Mouse (Mus musculus): ENCODE measurements at regions not wholly inside any gene's neighbourhood (a gene's known extent, or its start where the extent isn't known, plus 50 kb on each side); places are given as distances from the start of the nearest gene placed in this dataset.
"Not testable (repeated sequence)": the region's sequence is repeated elsewhere in the genome, so short reads cannot be mapped to it uniquely, and the experiment has no call there.

GRCm38 (mm10) chr6:100424181-100424580 is 136.9 kb upstream of the Rybp start:
- no peak for DNase-seq

GRCm38 (mm10) chr6:100423636-100424035 is 136.4 kb upstream of the Rybp start:
- DNase-seq = no peak

GRCm38 (mm10) chr6:100422603-100423002 is 135.3 kb upstream of the Rybp start:
- no peak for DNase-seq

GRCm38 (mm10) chr6:100421706-100422578 is 134.7 kb upstream of the Rybp start:
- DNase-seq = no peak

- no peak for DNase-seq
Observed at GRCm38 (mm10) chr6:100420602-100421001, 133.3 kb upstream of the Rybp start.

- DNase-seq = no peak
Observed at GRCm38 (mm10) chr6:100419782-100420540, 132.7 kb upstream of the Rybp start.

DNA sequence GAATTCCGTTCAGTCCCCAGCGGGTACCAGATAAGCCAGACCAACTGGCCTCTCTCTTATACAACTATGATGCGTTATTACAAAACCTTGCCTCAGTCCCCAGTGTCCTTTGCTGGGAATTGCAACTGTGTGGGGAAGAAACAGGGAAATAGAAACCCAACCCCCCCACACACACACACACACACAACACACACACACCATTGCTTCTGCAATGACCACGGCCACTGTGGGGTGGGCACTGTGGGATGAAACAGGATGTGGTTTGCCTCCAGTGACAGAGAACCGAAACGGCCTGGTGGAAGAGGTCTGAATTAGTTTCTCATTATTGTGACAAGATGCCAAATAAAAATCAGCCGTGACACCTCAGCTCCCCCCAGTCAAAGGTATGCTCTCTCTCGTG is 128.8 kb upstream of the Rybp start:
- no peak for DNase-seq

DNA sequence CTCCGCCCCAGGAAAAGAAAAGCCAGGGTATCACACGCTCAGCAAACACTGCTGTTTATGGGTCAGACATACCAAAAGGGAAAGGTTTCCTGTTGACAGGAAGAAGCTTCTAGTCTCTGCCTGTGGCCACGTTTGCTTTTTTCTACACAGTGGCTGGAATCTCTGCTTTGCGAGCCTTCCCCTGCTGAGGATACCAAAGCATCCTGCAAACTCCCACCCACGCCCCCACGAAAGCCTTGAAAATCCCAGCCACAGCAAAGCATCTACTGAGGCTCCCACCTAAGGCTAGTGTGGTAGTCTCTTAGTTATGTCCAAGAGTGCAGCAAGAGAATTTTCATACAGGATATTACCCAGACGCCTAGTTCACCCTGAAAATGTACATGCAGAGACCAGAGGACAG is 128.2 kb upstream of the Rybp start:
- no peak for DNase-seq

DNA sequence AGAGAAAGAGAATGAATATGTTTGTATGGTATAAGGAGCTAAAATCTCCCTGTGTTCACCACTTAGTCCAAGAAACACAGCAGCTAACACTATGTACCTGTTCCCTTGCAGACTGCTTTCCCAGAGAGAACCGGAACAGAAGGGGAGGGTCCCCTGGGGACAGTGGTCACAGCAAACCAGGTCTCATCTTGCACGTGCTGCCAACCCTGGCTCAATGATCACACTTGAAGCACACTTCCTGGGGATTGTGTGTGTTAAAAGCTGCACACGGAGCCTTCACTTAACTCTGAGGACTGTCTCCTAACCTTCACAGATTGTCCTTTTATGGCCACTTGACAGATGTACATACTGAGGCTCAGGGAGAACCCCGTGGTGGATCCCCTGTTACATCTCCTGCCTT is 127.6 kb upstream of the Rybp start:
- no peak for DNase-seq

DNA sequence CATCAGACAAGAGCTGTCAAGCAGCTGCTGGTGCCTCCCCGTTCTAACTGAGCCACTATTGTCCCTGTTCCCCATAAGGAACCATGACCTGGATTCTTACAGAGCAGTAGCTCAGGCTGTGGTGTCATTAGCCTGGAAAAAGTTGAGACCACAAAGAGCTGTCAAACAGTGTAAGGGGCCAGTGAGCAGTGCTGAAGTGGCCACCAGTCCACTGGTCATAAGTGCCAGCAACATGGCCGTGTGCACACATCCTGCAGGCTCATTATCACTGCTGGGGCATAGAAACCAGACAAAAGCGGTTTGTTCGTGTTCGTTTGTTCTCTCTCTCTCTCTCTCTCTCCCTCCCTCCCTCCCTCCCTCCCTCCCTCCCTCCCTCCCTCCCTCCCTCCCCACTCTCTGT is 125.2 kb upstream of the Rybp start:
- DNase-seq = no peak

GRCm38 (mm10) chr6:100411968-100412367 is 124.7 kb upstream of the Rybp start:
- DNase-seq = no peak

DNA sequence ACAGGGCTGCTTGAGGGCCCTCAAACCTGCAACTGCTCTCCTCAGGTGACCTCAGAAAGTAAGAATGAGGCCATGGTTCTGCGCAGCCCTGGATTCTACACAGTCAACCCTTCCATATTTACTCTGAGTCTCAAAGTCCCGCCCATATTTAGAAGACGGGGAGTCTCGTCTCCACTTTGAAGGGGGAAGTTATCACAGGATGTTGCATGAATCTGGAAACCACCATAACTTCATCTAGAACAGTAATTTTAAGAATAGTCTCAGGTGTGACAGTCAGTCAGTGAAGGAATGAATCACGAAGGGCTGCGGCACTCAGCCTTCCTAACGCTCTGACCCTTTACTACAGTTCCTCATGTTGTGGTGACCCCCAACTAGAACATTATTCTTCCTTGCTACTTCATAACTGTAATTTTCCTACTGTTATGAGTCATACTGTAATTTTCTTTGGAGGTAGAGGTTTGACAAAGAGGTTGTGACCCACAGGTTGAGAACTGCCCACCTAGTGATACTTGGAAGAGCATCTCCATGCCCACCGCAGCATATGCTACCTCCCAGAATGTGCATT is 122.9 kb upstream of the Rybp start:
- DNase-seq = no peak

GRCm38 (mm10) chr6:100408826-100409225 is 121.5 kb upstream of the Rybp start:
- no peak for DNase-seq

DNA sequence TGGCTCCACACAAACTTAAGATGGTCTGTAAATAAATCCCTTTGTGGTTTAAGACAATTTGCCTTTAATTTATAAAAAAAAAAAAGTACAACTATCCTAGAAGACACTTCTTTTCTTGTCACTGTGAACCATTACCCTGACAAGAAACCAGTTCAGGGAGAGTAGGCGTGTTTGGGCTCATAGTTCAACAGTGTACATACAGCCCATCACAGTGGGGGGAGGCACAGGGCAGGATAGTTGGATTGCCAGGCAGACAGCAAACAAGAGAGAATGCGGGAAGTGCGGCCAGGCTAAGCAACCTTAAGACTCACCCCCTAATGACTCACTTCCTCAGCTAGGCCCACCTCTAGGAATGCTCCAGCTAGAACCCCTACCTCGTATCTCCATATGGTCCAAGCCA is 119.2 kb upstream of the Rybp start:
- DNase-seq = no peak

DNA sequence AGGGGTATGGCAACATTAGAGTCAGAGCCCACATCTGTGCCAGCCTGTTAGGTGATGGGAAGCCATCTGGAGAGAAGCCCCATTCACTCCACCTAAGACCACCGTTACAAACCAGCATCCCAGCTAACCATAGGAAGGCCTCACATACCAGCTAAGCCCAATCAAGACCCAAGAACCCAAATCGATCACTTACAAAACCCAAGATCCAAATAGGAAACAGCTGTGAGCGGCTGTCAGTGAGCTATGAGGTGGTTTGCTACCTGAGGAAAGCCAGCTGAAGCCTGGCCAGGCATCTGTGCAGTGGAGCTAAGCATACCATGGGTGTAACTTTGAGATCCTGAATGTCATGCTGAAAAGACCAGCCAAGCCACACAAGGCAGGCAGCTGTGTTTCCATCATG is 116.9 kb upstream of the Rybp start:
- DNase-seq = no peak

DNA sequence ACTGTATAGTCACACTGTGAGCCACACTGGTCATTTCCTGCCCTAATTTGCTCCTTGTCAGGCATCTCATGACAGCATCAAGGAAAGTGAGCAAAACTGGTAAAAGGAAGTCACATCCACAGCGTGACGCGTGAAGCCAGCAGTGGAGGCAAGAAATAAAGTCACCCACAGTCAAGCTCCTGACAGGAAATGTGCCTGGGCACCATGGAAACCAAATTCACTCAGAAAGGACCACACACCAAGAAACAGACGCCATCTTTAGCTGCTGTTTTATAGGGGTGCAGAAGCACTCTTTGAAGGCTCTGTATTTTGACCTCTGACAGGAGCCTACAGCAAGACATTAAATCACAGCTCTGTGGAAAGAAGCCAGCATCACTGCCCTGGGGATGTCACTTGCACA is 115.4 kb upstream of the Rybp start:
- DNase-seq = no peak

GRCm38 (mm10) chr6:100401728-100402127 is 114.4 kb upstream of the Rybp start:
- DNase-seq = no peak

GRCm38 (mm10) chr6:100399387-100399786 is 112.1 kb upstream of the Rybp start:
- not testable (repeated sequence) for DNase-seq

DNA sequence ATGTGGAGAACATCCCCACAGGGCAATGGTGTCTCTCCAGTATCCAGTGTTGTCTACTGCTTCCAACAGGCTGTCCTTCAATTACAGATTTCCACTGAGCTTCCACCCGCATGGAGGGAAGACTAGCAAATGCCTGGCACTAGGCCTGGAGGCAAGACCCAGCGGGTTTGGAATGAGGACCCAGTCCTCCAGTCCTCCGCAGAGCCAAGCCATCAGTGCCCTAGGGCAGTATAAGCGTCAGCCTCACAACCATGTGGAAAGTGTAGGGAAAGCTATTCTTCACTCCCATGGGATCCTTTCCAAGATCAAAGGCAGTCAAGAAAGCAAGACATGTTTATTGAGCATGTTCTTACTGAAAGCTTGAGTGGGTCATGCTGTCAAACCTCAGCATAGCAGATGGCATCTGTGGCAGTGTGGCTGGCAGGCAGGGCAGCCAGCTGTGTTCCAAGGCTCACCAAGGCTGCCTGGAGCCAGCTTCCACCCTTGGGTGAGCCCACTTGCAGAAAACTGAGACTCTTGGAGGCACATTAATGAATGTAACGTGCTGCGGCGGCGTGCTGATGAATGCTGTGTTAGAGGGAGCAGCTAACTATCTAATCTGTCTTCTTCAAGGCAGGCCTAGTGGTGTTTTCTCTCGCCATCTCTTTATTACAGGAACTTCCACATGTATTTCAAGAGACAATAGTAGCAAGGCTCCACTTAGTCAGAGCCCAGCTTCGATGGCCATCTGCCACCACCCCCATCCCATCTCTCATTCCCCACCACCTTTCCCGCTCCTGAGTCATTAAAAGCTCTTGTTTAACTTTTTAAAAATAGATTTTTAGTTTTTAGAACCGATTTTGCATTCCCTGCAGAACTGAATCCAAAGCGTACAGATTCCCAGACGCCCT is 109.3 kb upstream of the Rybp start:
- DNase-seq = no peak

- DNase-seq = peak; percentile 37 to 61
Observed at GRCm38 (mm10) chr6:100390258-100390910, 103.1 kb upstream of the Rybp start.

GRCm38 (mm10) chr6:100387042-100387441 is 99.8 kb upstream of the Rybp start:
- DNase-seq = no peak

- DNase-seq = no peak
Observed at GRCm38 (mm10) chr6:100385640-100386039, 98.4 kb upstream of the Rybp start.
